Mouse (Mus musculus): ENCODE data around the gene Slfn9. TPM values are rescaled to one million over a fixed set of nuclear protein-coding genes. Genes with fewer than 3 reads are reported as not detected.
"Not testable (repeated sequence)": the region's sequence is repeated elsewhere in the genome, so short reads cannot be mapped to it uniquely, and the experiment has no call there.

The Slfn9 gene
- polyA plus RNA-seq, 1 experiment from 2014 or later: 8.2 TPM

DNA sequence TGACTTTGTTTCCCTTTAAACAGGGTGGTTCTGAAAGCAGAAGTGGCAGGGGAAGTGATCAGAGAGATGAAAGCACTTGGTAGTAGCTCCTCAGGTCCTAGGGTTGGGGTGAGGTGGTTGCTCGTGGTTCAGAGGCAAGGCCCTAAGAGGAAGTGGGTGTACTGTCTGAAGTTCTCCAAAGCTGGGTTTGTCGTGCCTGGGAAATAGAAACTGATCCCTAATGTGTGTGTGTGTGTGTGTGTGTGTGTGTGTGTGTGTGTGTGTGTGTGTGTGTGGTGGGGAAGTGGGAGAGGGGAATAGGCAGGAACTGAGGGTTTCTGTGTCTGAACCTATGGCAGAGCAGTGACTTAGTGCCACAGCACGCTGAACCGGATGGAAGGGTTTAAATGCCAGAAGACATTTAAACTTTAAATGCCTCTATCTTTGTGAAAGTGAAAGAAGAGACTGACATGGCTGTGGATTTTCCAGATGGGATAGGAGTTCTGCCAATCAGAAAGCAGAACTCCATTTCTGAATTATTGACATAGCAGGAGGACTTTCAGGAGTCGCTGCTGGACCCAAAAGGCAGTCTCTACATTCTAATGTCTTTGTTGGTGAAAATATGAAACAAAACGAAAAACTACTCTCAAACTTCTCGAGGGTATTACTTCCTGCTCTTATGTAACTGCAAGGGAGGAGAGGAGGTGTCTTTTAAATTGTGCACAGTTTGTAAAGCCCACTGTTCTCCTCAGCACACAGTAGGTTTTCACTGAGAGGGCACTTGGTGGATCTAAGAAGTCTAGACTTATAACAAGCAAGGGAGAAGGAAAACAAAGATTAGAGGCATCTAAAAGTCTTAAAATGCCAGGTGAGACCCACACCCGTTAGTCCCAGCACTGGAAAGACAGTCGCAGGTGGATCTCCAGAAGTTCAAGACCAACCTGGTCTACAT, 38.8 kb downstream of the Slfn9 start:
- H3K27me3 ChIP-seq (replicated peaks): peaks cover 42% of the 10 kb centered on the region
- no peak overlapping the region for H3K4me3 ChIP-seq
- no peak for ATAC-seq (ENCODE audit: low FRiP score, low read depth)
- no peak overlapping the region for H3K9ac ChIP-seq
- H3K27ac ChIP-seq: no peak overlapping the region
- WGBS: 71% methylated on average over 9 of the region's 9 CpGs
- H3K4me1 ChIP-seq: peaks cover 6% of the 10 kb centered on the region; the same call in 1 of the 2 replicates
- no peaks in the 10 kb centered on the region for H3K36me3 ChIP-seq
- H3K4me2 ChIP-seq (replicated peaks): no peak overlapping the region
- H3K9me3 ChIP-seq: no peaks in the 10 kb centered on the region

DNA sequence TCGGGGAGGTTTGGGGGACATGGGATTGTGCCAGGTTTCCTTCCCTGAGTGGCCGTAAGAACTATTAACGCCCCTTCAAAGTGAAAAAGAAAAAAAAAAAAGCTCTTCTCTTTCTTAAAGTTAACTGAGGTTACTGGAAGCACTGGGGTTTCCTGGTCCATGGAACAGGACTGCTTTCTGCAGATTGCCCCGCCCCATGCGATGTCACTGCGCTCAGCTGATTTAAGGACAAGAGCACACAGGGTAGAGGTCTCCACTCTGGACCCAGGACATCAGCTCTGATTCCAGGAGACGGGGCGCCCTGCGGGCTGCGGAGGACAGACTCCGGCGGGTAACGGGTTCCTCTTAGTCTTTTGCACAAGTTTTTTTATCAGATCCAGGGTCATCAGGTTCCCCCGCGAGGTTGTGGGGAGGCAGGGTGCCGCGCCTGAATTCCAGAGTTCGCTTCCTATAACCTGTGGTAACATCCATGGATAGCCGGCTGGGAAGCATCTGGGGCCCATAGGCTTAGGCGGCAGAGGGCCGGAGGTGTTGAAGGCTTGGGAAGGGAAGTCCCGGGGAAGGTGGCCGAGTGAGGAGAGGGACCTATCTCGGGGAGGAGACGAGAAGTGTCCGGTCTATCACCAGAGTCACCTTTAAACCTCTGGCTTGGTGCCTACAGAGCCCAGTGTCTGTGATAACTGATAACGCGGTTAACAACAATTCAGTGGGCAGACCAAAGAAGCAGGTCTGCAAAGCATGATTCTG, 39.6 kb downstream of the Slfn9 start:
- 11% methylated on average over 28 of the region's 28 CpGs for WGBS
- no peak for ATAC-seq (ENCODE audit: low FRiP score, low read depth)

DNA sequence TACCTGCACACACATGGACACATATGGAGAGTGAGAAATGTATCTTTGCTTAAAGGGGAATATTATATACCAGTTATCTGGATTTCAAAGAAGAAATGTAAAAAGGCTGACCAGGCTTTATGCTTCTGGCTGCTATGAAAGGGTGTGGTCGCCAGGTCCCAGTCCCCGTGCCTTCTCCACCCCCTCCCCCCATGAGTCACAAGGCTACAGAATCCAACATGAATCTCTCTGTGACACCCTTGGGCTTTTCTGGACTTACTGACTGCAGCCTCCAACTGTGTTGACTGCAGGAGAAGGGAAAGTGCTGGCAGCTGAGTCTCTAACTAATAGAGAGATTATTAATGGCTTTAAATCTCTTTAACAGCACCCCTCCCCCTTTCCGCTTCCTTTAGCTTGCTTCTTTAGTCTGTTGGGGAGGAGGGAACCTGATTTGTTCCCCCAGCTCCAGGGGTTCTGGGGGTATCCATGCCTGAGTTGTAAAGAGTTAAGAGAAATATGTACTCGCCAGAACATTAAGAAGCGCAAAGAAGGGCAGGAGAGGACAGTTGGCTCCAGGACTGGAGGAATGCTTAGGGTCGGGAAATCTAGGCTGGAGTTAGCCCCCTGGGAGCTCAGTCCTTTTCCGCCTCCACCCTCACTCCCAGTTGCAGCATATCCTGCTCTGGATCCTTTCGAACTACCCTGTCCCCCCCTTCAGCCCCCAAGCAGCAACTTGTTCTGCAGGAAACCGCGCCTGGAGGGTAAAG, 40.7 kb downstream of the Slfn9 start, which contains the start of gene Slfn5:
TSS of gene Slfn5 (plus strand) at position 614 of the 746 bp plus-strand sequence.
- H3K9me3 ChIP-seq: no peaks in the 10 kb centered on the region
- H3K9ac ChIP-seq: no peak within 1 kb of the TSS
- H3K4me3 ChIP-seq: no peak within 1 kb of the TSS
- H3K27me3 ChIP-seq (replicated peaks): peaks cover 42% of the 10 kb centered on the region
- ATAC-seq (ENCODE audit: low FRiP score, low read depth): no peak
- WGBS: 8% methylated on average over 10 of the region's 10 CpGs
- H3K36me3 ChIP-seq: no peaks in the 10 kb centered on the region
- H3K27ac ChIP-seq: no peak within 1 kb of the TSS
- peaks cover 6% of the 10 kb centered on the region; the same call in 1 of the 2 replicates for H3K4me1 ChIP-seq
- H3K4me2 ChIP-seq (replicated peaks): peak within 1 kb of the TSS; percentile 39

More for the DNA sequence above, 39.6 kb downstream of the Slfn9 start:
- no peaks in the 10 kb centered on the region for H3K9me3 ChIP-seq
- H3K4me2 ChIP-seq (replicated peaks): peak overlapping the region; percentile 39
- H3K36me3 ChIP-seq: no peaks in the 10 kb centered on the region
- H3K4me3 ChIP-seq: no peak overlapping the region
- no peak overlapping the region for H3K9ac ChIP-seq
- no peak overlapping the region for H3K27ac ChIP-seq
- peaks cover 6% of the 10 kb centered on the region; the same call in 1 of the 2 replicates for H3K4me1 ChIP-seq
- peaks cover 42% of the 10 kb centered on the region for H3K27me3 ChIP-seq (replicated peaks)

DNA sequence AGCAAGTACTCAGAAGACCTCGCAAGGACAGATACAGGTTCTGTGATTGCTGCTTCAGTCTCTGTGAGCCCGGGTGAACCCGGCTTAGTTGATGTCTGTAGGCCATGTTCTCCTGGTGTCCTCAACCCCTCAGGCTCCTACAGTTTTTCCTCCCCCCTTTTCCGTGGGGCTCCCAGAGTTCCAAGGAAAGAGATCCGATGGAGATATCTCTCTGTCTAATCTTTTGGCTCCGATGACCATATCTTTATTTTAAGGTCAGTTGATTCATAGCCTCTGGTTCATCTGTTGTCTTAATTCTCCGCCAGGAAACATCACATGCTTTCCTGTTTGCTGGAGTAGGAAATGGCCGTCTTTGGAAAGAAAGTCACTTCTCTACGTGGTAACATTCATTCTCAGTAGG, 42.6 kb downstream of the Slfn9 start:
- WGBS: 84% methylated on average over 9 of the region's 9 CpGs
- no peaks in the 10 kb centered on the region for H3K36me3 ChIP-seq
- H3K9me3 ChIP-seq: no peaks in the 10 kb centered on the region
- no peak overlapping the region for H3K27ac ChIP-seq
- peaks cover 6% of the 10 kb centered on the region; the same call in 1 of the 2 replicates for H3K4me1 ChIP-seq
- H3K4me2 ChIP-seq (replicated peaks): no peak overlapping the region
- no peak overlapping the region for H3K9ac ChIP-seq
- peaks cover 42% of the 10 kb centered on the region for H3K27me3 ChIP-seq (replicated peaks)
- no peak for ATAC-seq (ENCODE audit: low FRiP score, low read depth)
- no peak overlapping the region for H3K4me3 ChIP-seq

DNA sequence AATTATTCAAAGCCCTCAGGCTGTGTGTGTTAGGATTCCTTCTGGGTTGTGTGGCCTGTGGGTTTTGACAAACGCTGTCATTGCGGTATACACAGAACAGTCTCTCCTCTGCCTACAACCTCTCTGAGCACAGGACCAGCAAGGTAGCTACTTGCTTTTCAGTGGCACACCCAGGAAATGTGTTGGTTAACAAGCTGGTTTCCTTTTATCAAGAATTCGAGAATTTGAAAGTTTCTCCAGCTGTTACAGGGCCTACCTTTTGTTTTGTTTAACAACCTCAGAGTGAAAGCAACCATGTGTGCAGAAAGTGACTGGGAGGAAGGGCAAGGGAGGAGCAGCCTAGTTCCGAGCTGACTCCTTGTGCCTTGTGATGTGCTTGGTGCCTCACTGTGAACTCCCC, 44.2 kb downstream of the Slfn9 start:
- Histone ChIP-seq H3K9ac (no peak overlapping the region), H3K27me3 (replicated peaks) (peaks cover 32% of the 10 kb centered on the region), H3K4me2 (replicated peaks) (no peak overlapping the region), H3K27ac (no peak overlapping the region), H3K4me1 (peaks cover 6% of the 10 kb centered on the region; the same call in 1 of the 2 replicates), H3K9me3 (no peaks in the 10 kb centered on the region), H3K36me3 (no peaks in the 10 kb centered on the region), H3K4me3 (no peak overlapping the region)
- ATAC-seq (ENCODE audit: low FRiP score, low read depth): no peak
- 53% methylated on average over 4 of the region's 4 CpGs for WGBS

DNA sequence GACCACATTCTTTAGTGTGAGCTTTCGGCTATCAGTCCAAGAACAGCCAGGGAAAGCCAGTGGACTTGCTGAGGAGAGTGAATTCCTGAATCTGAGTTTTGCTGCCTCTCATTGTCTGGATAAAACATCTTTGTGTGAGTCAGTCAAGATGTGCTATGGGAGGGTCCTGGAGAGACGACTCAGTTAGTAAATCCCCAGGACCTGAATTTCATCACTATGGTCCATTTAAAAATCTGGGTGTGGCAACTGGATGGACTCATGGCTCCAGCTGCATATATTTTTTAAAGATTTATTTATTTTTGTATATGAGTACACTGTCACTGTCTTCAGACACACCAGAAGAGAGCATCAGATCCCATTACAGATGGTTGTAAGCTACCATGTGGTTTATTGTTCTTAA, 46.0 kb downstream of the Slfn9 start:
- Histone ChIP-seq H3K4me2 (replicated peaks) (no peak overlapping the region), H3K4me1 (no peaks in the 10 kb centered on the region), H3K27ac (no peak overlapping the region), H3K9ac (no peak overlapping the region), H3K36me3 (no peaks in the 10 kb centered on the region), H3K9me3 (no peaks in the 10 kb centered on the region), H3K27me3 (replicated peaks) (peaks cover 20% of the 10 kb centered on the region), H3K4me3 (no peak overlapping the region)
- 72% methylated on average over 2 of the region's 2 CpGs for WGBS
- ATAC-seq (ENCODE audit: low FRiP score, low read depth): no peak

DNA sequence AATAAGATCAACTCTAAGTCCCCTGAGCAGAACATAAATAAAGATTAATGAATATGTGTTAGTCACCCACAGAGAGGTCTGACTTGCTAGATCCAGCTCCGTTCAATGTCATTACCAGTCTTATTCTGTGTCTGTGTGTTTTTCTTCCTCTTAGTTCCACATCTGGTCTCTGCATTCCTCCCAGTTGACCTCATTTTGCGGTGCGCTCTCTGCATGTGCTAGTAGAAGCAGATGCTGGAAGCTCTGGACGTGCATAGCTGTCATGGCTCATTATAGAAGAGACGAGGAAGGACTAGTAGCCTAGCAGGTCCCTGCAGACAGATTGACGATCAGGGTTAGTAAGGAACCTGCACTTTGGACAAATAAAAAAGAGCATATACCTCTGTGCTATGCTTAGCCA, 48.3 kb downstream of the Slfn9 start:
- Histone ChIP-seq H3K27me3 (replicated peaks) (peaks cover 7% of the 10 kb centered on the region; the same call in 1 of the 2 replicates), H3K36me3 (no peaks in the 10 kb centered on the region), H3K9ac (no peak overlapping the region), H3K4me3 (no peak overlapping the region), H3K4me1 (no peaks in the 10 kb centered on the region), H3K4me2 (replicated peaks) (no peak overlapping the region), H3K27ac (no peak overlapping the region), H3K9me3 (no peaks in the 10 kb centered on the region)
- WGBS: 56% methylated on average over 6 of the region's 6 CpGs
- no peak for ATAC-seq (ENCODE audit: low FRiP score, low read depth)

DNA sequence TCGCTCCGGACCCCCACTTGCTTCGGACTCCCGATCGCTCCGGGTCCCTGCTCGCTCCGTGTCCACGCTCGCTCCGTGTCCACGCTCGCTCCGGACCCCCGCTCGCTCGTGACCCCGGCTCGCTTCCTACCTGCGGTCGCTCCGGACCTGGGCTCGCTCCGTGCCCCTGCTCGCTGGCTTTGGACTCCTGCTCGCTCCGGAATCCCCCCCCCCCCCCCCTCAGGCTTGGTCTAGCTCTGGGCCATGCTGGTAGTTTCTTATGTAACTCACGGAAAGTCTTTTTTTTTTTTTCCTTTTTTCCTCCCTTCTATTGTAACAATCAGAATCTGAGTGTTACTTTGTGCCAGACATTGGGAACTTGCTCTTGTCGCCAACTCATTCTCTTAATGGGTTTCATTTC, 58.4 kb downstream of the Slfn9 start:
- H3K4me2 ChIP-seq (replicated peaks): peak overlapping the region; percentile 95
- 1% methylated on average over 29 of the region's 29 CpGs for WGBS
- peak overlapping the region; percentile 35; the same call in 1 of the 2 replicates for H3K9ac ChIP-seq
- H3K27me3 ChIP-seq (replicated peaks): peaks cover 81% of the 10 kb centered on the region
- no peaks in the 10 kb centered on the region for H3K36me3 ChIP-seq
- H3K27ac ChIP-seq: no peak overlapping the region
- no peak for ATAC-seq (ENCODE audit: low FRiP score, low read depth)
- H3K4me1 ChIP-seq: peaks cover 9% of the 10 kb centered on the region
- H3K4me3 ChIP-seq: peak overlapping the region; percentile 51
- H3K9me3 ChIP-seq: no peaks in the 10 kb centered on the region

DNA sequence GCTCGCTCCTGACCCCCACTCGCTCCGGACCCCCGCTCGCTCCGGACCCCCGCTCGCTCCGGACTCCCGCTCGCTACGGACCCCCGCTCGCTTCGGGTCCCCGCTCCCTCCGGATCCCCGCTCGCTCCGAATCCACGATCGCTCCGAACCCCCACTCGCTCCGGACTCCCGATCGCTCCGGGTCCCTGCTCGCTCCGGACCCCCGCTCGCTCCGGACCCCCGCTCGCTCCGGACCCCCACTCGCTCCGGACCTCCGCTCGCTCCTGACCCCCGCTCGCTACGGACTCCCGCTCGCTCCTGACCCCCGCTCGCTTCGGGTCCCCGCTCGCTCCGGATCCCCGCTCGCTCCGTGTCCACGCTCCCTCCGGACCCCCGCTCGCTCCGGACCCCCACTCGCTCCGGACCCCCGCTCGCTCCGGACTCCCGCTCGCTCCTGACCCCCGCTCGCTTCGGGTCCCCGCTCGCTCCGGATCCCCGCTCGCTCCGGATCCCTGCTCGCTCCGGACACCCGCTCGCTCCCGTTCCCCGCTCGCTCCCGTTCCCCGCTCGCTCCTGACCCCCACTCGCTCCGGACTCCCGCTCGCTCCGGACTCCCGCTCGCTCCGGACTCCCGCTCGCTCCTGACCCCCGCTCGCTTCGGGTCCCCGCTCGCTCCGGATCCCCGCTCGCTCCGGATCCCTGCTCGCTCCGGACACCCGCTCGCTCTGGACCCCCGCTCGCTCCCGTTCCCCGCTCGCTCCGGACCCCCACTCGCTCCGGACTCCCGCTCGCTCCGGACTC, 59.8 kb downstream of the Slfn9 start:
- peak overlapping the region; percentile 51 for H3K4me3 ChIP-seq
- H3K9ac ChIP-seq: peak overlapping the region; percentile 40; the same call in 1 of the 2 replicates
- H3K4me2 ChIP-seq (replicated peaks): peak overlapping the region; percentile 95
- ATAC-seq (ENCODE audit: low FRiP score, low read depth); H3K36me3 ChIP-seq; H3K9me3 ChIP-seq; H3K4me1 ChIP-seq; H3K27ac ChIP-seq: not testable (repeated sequence)
- under 1% methylated on average over 113 of the region's 119 CpGs for WGBS
- peaks cover 80% of the 10 kb centered on the region for H3K27me3 ChIP-seq (replicated peaks)

DNA sequence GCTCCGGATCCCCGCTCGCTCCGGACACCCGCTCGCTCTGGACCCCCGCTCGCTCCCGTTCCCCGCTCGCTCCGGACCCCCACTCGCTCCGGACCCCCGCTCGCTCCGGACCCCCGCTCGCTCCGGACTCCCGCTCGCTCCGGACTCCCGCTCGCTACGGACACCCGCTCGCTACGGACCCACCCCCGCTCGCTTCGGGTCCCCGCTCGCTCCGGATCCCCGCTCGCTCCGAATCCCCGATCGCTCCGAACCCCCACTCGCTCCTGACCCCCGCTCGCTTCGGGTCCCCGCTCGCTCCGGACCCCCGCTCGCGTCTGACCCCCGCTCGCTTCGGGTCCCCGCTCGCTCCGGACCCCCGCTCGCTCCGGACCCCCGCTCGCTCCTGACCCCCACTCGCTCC, 60.5 kb downstream of the Slfn9 start:
- H3K9me3 ChIP-seq; H3K27ac ChIP-seq; H3K36me3 ChIP-seq; ATAC-seq (ENCODE audit: low FRiP score, low read depth); H3K4me1 ChIP-seq: not testable (repeated sequence)
- peak overlapping the region; percentile 51 for H3K4me3 ChIP-seq
- H3K9ac ChIP-seq: peak overlapping the region; percentile 40; the same call in 1 of the 2 replicates
- peaks cover 73% of the 10 kb centered on the region for H3K27me3 ChIP-seq (replicated peaks)
- H3K4me2 ChIP-seq (replicated peaks): peak overlapping the region; percentile 95
- under 1% methylated on average over 61 of the region's 63 CpGs for WGBS

DNA sequence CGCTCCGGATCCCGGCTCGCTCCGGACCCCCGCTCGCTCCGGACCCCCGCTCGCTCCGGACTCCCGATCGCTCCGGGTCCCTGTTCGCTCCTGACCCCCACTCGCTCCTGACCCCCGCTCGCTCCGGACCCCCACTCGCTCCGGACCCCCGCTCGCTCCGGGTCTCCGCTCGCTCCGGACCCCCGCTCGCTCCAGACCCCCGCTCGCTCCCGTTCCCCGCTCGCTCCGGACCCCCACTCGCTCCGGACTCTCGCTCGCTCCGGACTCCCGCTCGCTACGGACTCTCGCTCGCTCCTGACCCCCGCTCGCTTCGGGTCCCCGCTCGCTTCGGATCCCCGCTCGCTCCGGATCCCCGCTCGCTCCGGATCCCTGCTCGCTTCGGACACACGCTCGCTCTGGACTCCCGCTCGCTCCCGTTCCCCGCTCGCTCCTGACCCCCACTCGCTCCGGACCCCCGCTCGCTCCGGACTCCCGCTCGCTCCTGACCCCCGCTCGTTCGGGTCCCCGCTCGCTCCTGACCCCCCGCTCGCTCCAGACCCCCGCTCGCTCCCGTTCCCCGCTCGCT, 61.2 kb downstream of the Slfn9 start:
- not testable (repeated sequence) for ATAC-seq (ENCODE audit: low FRiP score, low read depth); H3K9me3 ChIP-seq; H3K4me1 ChIP-seq; H3K27ac ChIP-seq; H3K36me3 ChIP-seq
- WGBS: under 1% methylated on average over 85 of the region's 85 CpGs
- peak overlapping the region; percentile 51 for H3K4me3 ChIP-seq
- peak overlapping the region; percentile 95 for H3K4me2 ChIP-seq (replicated peaks)
- peak overlapping the region; percentile 38; the same call in 1 of the 2 replicates for H3K9ac ChIP-seq
- H3K27me3 ChIP-seq (replicated peaks): peaks cover 67% of the 10 kb centered on the region

All from neural tube, embryonic 12.5 days (tissue).